Mouse (Mus musculus): ENCODE data around the gene Ncdn.

GRCm38 (mm10) chr4:126775182-126775581 is 21.9 kb upstream of the Ncdn start:
- TF ChIP-seq CTCF (IDR thresholded peaks at IDR 0.05 in 2 of 3, conservative IDR thresholded peaks at IDR 0.05 in 1 of 3; ENCODE audit: control insufficient read depth in 1 of 3, insufficient read depth in 1 of 3, low read depth in 2 of 3, low read length in 3 of 3, poor library complexity in 1 of 3, severe bottlenecking in 1 of 3) (no peak), ZMIZ1 (IDR thresholded peaks at IDR 0.05; ENCODE audit: low read depth, low read length) (no peak), ZNF384 (IDR thresholded peaks at IDR 0.05; ENCODE audit: low read depth, low read length) (no peak), POLR2A (IDR thresholded peaks at IDR 0.05; ENCODE audit: control insufficient read depth in 1 of 2, insufficient read depth in 1 of 2, low read depth in 1 of 2, low read length in 2 of 2, poor library complexity in 1 of 2) (no peak), E2F4 (IDR thresholded peaks at IDR 0.05; ENCODE audit: borderline replicate concordance, low read depth, low read length) (no peak), MEF2A (IDR thresholded peaks at IDR 0.05; ENCODE audit: extremely low read depth, insufficient replicate concordance, low read depth, low read length, poor library complexity, severe bottlenecking) (no peak), UBTF (IDR thresholded peaks at IDR 0.05; ENCODE audit: borderline replicate concordance, insufficient read depth, low read depth, low read length) (no peak), CHD2 (IDR thresholded peaks at IDR 0.05; ENCODE audit: low read length) (no peak)

Data from MEL (cell line).